Mouse (Mus musculus) left cerebral cortex, postnatal 14 days (tissue): ENCODE results near the gene Gm17662. TPM values are rescaled to one million over a fixed set of nuclear protein-coding genes. Genes with fewer than 3 reads are reported as not detected.

Experiments
- DNase-seq, 2 experiments: peaks; one replicate each; pipeline ENCODE4 v3.0.0; 2021 to 2022; ENCODE audit warnings: low spot score in 2 of 2, mixed read lengths in 1 of 2
- intact Hi-C: fragments of 180-260 bp; cut with DNase I; formaldehyde crosslinking; loops from one replicate; pipeline ENCODE4 v1.15.1; 2025
- long read RNA-seq, 2 experiments: library from polyadenylated mRNA; stranded (forward); transcript quantifications; one replicate each; pipeline ENCODE4 v2.0.0; 2021
- total RNA-seq, 2 experiments: library from RNA; stranded (reverse); gene quantifications; 2 replicates each; pipeline ENCODE4 v1.2.3; 2021

Gm17662 gene
- total RNA-seq = not detected
- long read RNA-seq, experiment 1 = 0 reads
- long read RNA-seq, experiment 2 = 0 reads

- DNase-seq = no peak
- intact Hi-C loops = no loop called here
These were observed at the start of gene Gm17662 for GRCm38 (mm10) chr4:104857029-104857428. Gene Gm17662 (plus strand): TSS chr4:104857329.

GRCm38 (mm10) chr4:104810710-104811286 is 46.3 kb upstream of the Gm17662 start:
- no peak for DNase-seq
- intact Hi-C loops = no loop called here

GRCm38 (mm10) chr4:104813617-104814016 is 43.5 kb upstream of the Gm17662 start:
- no peak for DNase-seq
- intact Hi-C loops = no loop called here

- DNase-seq = no peak
- intact Hi-C loops = no loop called here
These were observed 40.5 kb upstream of the Gm17662 start for GRCm38 (mm10) chr4:104816519-104817232.

GRCm38 (mm10) chr4:104817509-104817908 is 39.6 kb upstream of the Gm17662 start:
- intact Hi-C loops = no loop called here
- DNase-seq = no peak

GRCm38 (mm10) chr4:104818986-104819385 is 38.1 kb upstream of the Gm17662 start:
- DNase-seq = no peak
- intact Hi-C loops = no loop called here

GRCm38 (mm10) chr4:104819891-104820290 is 37.2 kb upstream of the Gm17662 start:
- intact Hi-C loops = no loop called here
- DNase-seq = no peak

- intact Hi-C loops = no loop called here
- no peak for DNase-seq
These were observed 33.5 kb upstream of the Gm17662 start for GRCm38 (mm10) chr4:104823597-104824101.

- intact Hi-C loops = no loop called here
- DNase-seq = no peak
These were observed 32.6 kb upstream of the Gm17662 start for GRCm38 (mm10) chr4:104824381-104825077.

- DNase-seq = peak; percentile 33 to 47
These were observed 28.2 kb upstream of the Gm17662 start for GRCm38 (mm10) chr4:104828939-104829338.

GRCm38 (mm10) chr4:104835096-104835495 is 22.0 kb upstream of the Gm17662 start:
- intact Hi-C loops = no loop called here
- DNase-seq = no peak

More at GRCm38 (mm10) chr4:104828939-104829338, 28.2 kb upstream of the Gm17662 start:
- intact Hi-C loops = no loop called here

- intact Hi-C loops = no loop called here
- no peak for DNase-seq
These were observed 18.8 kb upstream of the Gm17662 start for GRCm38 (mm10) chr4:104838342-104838741.

GRCm38 (mm10) chr4:104842204-104842603 is 14.9 kb upstream of the Gm17662 start:
- DNase-seq = no peak

GRCm38 (mm10) chr4:104843546-104843945 is 13.6 kb upstream of the Gm17662 start:
- no peak for DNase-seq
- intact Hi-C loops = no loop called here

More at GRCm38 (mm10) chr4:104842204-104842603, 14.9 kb upstream of the Gm17662 start:
- intact Hi-C loops = no loop called here

GRCm38 (mm10) chr4:104855216-104855615 is 1.9 kb upstream of the Gm17662 start:
- intact Hi-C loops = no loop called here
- no peak for DNase-seq

GRCm38 (mm10) chr4:104857823-104858222 is 694 bp downstream of the Gm17662 start:
- intact Hi-C loops = no loop called here
- DNase-seq = no peak

GRCm38 (mm10) chr4:104861241-104861640 is 4.1 kb downstream of the Gm17662 start:
- no peak for DNase-seq
- intact Hi-C loops = no loop called here

- intact Hi-C loops = no loop called here
- DNase-seq = no peak
These were observed 7.3 kb downstream of the Gm17662 start for GRCm38 (mm10) chr4:104864397-104864796.

GRCm38 (mm10) chr4:104869581-104869980 is 12.5 kb downstream of the Gm17662 start:
- intact Hi-C loops = no loop called here
- DNase-seq = no peak

GRCm38 (mm10) chr4:104870196-104870595 is 13.1 kb downstream of the Gm17662 start:
- intact Hi-C loops = no loop called here
- no peak for DNase-seq
